Mouse (Mus musculus) A20 (cell line): ENCODE data around the gene Ube2h.

ENCODE experiments used
- DNase-seq: peaks from one replicate; pipeline ENCODE4 v3.0.0-alpha.2; 2011; ENCODE audit warnings: low read depth, low spot score

Gene Ube2h

DNA sequence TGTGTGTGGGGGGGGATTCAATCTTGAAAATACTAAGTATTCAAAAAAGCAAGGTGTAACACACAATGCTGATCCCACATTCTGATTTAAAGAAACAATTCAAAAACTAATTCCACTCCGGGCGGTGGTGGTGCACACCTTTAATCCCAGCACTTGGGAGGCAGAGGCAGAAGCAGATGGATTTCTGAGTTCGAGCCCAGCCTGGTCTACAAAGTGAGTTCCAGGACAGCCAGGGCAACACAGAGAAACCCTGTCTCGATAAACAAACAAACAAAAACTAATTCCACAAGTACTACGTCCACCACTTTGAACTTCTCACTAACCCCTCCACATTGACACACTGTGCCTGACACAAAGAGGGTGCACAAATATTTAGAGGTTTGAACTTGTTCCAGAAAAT lies 4.7 kb downstream of the Ube2h start:
- no peak for DNase-seq

DNA sequence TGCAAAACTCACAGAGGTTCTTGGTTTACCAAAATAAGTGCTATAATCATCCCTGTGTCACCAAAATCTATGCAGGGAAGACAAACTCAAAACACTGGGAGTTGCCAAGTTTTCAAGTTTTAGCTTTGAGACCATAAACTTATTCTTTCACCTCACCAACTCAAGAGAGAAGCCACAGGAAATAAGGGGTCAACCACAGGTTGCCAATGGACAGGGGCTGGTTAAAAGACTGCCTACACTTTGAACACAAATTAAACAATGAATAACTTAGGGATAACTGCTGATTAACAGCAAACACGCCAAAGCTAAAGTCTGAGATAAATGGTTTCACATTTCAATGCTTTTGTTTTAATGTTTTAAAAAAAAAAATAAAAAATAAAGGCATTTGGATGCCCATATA lies 5.2 kb downstream of the Ube2h start:
- DNase-seq: no peak

DNA sequence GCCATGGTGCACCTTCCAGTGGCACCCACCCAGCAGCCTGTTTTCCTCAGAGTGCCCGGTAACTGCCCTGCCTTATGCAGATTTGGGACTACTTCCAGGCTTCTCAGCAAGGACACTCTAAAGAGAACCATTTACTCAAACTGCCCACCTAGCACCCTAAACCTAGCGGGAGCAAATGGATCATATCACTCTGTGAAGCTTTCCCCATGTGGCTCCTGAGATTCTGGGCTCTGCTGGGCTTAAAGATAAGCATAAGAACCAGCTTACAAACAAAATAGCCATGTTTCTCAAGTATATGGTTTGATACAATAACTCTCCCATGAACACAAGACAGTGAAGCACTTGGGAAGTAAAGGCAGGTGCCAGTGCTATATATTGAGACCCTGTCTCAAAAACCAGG lies 11.8 kb downstream of the Ube2h start:
- no peak for DNase-seq

DNA sequence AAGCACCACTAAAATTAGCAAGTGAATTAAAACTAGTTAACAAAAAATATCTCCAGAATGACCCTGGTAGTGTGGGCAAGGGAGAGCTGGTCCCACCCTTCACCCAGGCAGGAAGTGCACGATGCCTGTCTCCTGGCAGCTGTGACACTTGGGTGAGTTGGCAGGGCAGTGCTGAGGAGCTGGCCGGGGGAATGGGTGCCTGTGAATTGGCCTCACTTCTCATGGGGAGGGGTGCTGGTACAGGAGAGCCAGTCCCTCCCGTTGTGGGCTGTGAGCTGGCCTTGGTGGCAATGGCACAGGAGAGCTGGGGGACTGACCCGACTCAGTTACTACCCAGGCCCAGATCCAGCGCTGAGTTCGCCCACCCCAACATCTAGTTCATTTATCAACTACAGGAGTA lies 16.4 kb downstream of the Ube2h start:
- DNase-seq: peak; percentile 40

DNA sequence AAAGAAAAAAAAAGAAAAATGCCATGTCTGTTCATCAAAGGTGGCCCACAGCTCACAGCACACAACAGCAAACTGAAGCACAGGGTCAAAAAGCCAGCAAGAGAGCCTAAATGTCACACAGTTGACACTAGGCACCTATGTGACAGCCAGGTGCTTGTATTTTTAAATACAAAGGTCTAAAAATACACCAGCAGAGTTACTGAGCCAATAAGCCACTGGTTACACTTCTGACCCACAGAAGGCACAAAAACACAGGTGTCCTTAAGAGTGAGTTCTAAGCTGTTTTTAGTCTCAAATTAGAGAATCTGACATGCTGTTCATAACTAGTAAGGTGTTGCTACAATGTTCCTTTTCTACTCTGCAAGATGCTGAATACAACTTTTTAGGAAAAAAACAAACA lies 17.7 kb downstream of the Ube2h start:
- peak; percentile 83 for DNase-seq

DNA sequence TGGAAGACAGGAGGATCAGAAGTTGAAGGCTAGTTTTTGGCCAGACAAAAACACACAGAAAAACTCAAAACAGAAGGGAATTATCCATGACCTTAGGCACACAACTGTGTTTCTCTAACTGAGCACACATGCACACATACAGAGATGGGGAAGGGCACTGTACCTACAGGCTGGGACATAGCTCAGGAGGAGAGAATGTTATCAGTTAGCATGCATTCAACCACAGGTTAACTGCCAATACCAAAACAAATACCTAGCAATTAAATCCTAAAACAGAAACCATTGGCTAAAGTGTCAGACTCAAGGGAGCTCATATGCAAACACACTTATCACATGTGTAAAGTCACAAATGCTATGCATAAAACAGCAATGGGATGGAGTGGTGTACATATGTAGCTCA lies 20.2 kb downstream of the Ube2h start:
- DNase-seq: no peak

DNA sequence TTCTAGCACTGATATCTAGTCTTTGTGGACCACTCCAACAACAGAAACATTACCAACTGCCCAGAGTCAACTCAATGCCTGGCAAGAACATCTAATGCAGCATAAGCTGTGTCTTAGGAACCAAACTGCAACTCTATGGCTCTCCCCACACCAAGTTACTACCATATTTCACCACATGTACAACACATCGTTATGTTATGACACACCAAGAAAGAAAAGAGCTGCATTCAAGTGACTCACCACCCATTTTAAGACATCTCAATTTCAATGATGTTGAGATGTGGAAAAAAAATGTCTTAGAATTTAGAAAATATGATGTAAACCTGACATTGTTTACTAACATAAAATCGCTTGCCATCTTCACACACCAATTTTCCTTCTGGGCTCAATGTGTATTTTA lies 22.0 kb downstream of the Ube2h start:
- no peak for DNase-seq

DNA sequence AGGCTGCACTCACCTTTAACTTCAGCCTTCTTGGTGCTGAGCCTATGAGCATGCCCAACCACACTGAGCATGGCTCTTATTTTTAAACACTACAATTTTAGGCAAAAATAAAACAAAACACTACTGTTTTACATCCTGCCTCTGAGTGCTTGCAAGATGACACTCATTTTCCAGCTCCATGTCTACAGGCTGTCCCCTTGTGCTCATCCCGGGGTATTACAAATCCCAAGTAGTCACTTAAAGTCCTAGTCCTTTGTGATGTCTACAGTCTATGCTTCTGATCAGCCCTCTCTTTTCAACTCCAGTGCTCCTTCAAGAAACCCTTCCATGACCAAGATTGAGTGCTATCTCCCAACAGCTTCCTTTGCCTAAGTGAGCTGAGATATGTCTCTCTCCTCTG lies 26.0 kb downstream of the Ube2h start:
- no peak for DNase-seq

DNA sequence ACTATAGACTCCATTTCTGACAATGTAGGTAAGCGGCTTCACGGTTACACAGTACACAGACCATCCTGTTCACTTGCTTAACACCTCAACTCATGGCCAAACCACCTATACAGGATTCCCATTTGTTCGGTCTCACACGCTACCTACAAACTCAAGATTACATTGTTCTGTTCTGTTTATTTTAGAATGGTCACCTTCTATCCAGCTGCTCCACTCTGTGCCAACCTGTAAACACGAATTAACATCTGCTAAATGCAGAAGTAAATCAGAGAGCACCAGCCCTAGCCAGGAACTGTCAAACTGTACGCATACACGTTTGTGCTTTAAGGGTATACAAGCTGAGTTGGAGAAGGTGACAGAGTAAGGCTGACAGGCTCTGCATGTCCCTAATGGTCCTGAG lies 27.5 kb downstream of the Ube2h start:
- peak; percentile 29 for DNase-seq

DNA sequence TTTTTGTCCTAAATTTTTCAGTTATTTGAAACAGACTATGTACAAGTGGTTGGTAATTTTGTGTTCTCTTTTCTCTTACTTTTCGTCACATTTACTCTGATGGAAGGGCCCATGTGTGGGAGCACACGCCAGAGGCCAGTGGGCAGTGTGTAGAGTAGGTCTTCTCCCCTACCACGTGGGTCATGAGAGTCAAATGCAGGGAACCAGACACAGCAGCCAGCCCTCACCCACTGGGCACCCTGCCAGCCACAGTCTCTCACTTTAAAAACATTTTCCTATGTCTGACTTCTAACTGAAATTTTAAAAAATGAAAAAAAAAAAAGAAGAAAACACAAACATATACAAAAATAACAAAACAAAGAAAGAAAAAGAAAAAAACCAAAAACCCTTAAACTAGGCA lies 28.0 kb downstream of the Ube2h start:
- no peak for DNase-seq

DNA sequence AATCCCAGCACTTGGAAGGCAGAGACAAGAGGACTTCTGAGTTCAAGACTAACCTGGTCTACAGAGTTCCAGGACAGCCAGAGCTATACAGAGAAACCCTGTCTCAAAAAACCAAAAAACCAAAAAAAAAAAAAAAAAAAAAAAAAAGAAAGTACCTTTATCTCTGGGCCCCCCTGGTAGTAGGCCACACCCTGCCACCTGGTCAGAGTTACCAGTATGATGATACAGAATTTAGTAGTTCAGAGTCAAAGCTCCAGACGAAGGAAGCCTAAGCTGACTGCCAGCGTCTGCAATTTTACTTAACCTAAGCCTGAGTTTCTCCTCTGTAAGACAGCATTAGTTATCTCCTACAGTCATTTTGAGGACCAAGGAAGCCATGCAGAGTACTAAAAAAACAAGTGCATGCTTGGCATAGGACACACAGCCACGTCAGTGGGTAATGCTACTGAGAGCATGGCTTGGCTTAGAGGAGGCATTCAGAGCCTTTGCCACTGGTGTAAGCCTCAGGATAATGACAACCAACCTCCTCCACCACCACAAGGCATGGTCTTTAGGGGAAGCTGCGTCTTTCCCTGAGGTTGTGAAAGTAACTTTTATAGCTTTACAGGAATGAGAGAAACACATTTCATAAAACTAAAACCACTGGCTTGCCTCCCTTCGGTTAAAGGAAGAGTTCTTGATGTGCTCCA lies 29.0 kb downstream of the Ube2h start:
- DNase-seq: no peak

DNA sequence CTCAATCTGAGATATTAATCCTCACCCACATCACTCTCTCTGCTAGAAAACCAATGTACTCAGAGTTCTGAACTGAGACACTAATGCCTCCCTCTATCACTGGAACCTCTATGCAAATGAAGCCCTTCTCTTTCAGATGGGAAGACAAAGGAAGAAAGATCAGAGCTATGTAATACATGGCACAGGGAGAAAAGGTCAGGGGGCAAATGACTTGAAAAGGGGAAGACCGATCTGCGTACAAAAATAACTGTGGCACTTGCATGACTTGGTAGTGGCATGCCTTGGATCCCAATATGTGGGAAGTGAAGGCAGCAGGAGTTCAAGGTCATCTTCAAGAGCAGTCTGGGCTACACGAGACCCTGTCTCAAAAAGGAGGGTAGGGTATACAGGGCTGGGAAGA lies 31.4 kb downstream of the Ube2h start:
- no peak for DNase-seq

DNA sequence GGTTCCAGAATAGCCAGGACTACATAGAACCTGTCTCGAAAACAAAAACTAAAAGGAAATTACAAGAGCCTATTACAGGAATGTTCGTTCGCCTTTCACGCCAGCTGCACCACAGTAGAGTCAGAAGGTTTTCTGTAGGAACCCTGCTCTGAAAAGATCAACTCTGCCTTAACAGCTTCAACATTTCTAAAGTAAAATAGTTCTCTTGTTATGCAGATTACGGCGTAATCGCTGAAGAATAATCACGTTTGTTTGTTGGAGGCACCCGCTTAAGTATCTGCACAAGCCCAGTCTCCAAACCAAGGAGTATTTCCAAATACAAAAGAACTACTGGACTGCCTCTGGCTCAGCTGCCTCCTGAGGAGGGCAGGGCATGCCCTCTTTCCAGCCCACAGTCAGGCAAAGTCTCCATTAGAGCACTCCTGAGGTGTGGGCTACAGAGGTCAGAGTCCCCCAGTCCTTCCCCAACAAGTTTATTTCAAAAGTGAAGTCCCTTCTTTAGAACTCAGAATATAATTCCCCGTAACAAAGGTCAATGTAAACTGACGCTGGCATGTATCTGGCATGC lies 31.9 kb downstream of the Ube2h start:
- no peak for DNase-seq

DNA sequence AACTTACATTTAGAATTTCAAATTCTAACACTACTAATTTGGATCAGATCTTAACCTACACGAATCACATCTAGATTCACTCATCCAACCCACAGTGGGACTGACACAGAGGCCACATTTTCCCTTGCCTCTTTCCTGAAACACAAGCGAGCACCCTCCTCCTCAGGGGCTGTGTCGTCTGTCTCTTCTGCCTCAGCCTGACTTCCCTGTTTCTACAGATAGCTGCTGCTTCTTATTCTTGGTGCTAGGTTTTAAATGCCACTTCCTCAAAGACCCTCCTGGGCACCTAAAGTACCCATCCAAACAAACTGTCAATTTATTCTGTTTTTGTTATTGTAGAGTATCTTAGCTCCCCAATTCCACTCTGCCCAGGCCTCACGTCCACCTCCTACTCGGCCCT lies 34.5 kb downstream of the Ube2h start:
- DNase-seq: peak; percentile 42

DNA sequence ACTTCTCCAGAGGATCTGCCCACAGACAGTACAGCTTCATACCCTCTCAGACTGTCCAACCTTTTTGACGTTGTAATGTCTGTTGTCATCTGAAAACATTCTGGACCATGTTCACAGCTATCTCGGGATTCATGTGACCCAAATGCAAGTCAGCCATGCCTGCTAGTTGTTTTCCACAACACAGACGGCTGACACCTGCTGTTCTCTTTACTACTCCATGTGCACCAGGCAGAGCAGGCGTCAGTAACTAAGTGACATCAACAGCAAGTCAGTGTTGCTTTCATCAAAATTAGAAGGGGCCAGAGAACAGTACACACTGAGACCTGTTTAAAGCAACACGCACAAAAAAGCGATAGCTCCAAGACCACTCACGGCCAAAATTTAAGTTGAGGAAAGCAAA lies 36.9 kb downstream of the Ube2h start:
- DNase-seq: no peak

DNA sequence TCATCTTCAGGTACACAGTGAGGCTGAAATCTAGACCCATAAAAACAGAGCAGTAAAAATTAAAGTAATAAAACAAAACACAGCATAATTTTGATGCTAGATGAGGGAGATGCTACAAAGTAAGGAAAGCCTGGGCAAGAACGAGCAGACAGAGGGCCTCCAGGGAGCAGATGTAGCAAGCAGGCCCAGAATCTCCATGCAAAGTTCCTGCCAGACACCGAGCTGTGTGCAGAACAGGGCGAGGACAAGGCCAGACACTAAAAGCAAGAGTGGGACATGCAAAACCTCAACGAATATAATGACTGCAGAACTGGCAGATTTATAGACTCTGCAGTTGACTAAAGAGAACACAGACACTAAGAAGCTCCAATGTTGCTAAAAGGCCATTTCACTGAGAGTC lies 38.9 kb downstream of the Ube2h start:
- no peak for DNase-seq

DNA sequence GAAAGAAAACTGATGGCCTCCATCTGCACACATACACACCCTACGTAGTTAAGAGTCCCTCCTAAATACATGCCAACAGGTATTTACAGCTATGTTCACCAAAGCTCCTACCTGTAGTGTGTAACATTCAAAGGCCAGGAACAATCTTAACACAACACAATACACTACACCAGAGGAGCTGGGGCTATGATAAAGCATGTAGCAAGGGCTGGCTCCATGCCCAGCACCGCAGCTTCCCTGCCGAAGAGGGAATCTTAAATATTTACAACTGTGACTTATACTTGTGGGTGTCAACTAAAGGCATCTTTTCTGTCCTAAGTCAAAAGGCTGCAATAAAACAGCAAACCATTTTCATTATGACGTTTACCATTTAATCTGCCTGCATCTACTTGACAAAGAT lies 41.3 kb downstream of the Ube2h start:
- DNase-seq: no peak

DNA sequence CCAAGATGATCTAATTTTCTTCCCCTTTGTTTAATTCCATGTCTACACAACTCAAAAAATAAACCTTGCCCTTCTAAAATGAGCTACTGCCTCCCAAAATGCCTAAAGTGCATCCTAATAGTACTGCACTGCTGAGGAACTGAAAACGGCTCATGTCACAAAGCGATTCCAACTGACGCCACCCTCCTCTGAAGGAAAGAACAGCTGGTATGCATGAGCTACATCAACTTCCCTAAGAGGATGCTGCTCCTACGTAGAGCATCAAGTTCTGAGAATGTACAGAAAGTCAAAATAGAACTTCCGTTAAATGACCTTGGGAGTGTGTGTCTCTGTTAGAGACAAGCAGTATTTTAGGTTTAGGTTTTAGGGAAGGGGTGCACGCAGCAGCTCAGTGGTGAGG lies 45.1 kb downstream of the Ube2h start:
- no peak for DNase-seq

DNA sequence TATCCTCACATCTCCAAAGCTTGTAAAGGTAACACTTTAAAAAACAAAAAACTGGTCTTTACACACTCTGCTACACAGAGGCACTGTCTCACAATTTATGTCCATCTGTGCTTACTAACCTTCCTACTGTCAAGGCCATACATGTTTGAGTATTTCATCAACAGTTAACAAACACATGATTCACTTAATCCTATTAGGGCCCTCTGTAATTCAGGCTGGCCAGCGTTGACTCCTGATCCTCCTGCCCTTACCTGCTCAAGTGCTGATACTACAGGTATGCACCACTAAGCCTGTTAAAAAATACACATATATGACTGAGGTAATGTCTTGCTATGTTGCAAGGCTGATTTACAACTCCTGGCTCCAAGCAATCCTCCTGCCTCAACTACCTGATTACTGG lies 46.4 kb downstream of the Ube2h start:
- DNase-seq: no peak

DNA sequence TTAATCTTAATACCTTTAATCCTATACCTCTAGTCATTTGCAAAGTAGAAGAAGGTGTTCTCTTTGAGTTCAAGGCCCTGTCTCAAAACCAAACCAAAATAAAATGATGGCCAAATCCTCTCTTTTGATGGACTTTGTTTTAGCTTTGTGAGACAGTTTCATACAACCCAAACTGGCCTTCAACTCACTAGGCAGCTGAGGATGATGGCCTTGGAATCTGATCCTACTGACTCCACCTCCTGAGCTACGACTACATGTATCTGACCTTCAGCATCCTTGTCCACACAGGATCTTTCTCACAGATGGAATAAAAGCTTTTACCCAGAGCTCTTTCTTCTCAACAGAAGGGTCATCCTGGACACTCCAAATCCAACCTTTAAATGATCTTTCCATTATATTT lies 48.5 kb downstream of the Ube2h start:
- DNase-seq: no peak

DNA sequence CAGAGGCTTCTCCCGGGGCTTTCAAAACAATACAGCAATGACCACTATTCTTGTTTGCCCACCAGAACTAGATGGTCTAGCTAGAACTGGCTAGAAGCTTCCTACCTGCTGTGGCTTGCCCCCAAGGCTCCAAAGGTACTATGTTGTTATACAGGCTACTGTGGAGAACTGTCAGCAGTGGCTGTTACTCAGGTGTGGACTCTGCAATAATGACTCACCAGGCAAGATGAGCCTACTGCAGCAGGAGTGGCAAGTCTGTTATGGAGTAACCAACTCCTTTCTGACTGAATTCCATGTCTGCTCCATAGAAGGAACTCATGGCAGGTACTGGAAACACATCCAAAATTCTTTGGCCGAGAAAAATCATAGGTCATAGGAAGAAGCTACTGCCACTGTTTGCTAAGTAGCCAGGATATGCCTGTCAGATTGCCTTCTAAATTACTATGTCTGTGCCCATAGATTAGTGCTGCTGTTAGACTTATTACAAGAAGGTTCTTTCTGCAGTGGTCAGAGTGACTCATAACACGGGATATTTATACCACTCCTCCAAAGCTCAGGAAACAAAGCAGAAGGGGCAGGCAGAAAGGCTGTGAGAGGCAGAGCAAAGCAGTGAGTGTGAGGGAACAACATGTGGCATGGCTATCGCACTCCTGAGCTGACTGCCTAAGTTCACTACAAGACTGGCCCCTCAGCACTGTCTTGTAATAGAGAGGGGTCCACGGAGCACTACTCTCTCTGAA lies 51.9 kb downstream of the Ube2h start:
- no peak for DNase-seq

DNA sequence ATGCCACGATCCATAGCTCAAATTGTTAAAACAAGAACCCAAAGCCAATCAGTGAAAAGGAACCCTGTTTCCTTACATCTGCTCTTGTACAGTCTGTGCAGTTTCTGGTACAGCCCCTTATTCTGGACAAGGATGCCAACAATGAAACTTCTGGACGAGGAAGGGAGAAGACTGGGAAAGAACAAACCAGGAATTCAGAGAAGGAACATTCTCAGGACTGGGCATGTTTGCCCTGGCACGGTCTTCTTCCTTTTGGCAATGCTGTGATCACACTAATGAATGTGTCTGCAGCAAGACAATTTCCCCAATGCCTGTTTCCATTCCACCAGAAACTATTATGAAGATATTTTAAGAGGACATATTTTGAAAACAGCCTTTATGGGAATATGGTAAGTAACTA lies 55.6 kb downstream of the Ube2h start:
- DNase-seq: no peak

DNA sequence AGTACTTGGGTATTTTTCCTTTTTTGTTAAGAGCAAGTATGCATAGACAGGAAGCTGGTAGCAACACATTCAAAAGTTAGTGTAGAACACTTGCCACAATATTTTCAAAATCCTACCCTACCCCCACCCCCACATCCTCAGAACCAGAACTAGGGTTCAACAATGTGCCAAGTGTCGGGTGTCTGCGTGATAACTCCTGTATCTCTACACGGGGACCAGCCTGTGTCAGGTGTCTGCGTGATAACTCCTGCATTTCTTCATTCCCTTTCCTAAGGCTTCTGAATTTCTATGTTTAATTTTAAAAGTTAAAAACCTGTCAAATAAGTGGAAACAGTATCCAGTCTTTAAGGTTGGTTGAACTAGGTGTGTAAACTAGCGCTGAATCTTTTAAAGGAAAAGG lies 58.4 kb downstream of the Ube2h start:
- no peak for DNase-seq
